Mouse (Mus musculus) embryonic facial prominence, embryonic 12.5 days (tissue): ENCODE results near the gene Kdm5d. TPM values are rescaled to one million over a fixed set of nuclear protein-coding genes. Genes with fewer than 3 reads are reported as not detected.

Experiments used
- ATAC-seq: fragments of 200-750 bp; cut with Nextera tagmentation; 2 replicates; pipeline ENCODE4 v1.8.0; 2017; ENCODE audit not compliant: insufficient number of reproducible peaks, insufficient read depth, low FRiP score, low TSS enrichment
- H3K27ac ChIP-seq: fragments of 300-500 bp; sonication (generic); 2 replicates; pipeline ENCODE4 v1.5.1; 2016; ENCODE audit warnings: mild to moderate bottlenecking
- H3K27me3 ChIP-seq: fragments of 300-500 bp; sonication (generic); 2 replicates; pipeline ENCODE4 v1.6.1; 2016; ENCODE audit warnings: mild to moderate bottlenecking, moderate library complexity
- H3K36me3 ChIP-seq: fragments of 300-500 bp; sonication (generic); 2 replicates; pipeline ENCODE4 v1.6.1; 2016; ENCODE audit warnings: mild to moderate bottlenecking
- H3K4me1 ChIP-seq: fragments of 300-500 bp; sonication (generic); 2 replicates; pipeline ENCODE4 v1.6.1; 2016
- H3K4me2 ChIP-seq: fragments of 300-500 bp; sonication (generic); replicated peaks from 2 replicates; pipeline ENCODE4 v1.6.1; 2016; ENCODE audit warnings: mild to moderate bottlenecking, moderate library complexity
- H3K4me3 ChIP-seq: fragments of 300-500 bp; sonication (generic); 2 replicates; pipeline ENCODE4 v1.5.1; 2016; ENCODE audit warnings: mild to moderate bottlenecking
- H3K9ac ChIP-seq: fragments of 300-500 bp; sonication (generic); 2 replicates; pipeline ENCODE4 v1.6.1; 2016; ENCODE audit warnings: mild to moderate bottlenecking, moderate library complexity
- H3K9me3 ChIP-seq: fragments of 300-500 bp; sonication (generic); 2 replicates; pipeline ENCODE4 v1.6.1; 2016; ENCODE audit warnings: mild to moderate bottlenecking, moderate library complexity
- WGBS: fragments of 180-500 bp; shearing (Covaris S2); methylation state at CpG from one replicate; pipeline ENCODE4 v1.1.7; 2016; 5-methylcytosine and 5-hydroxymethylcytosine counted together
- microRNA-seq: library from miRNA; unstranded; fragments of <30 nt; microRNA quantifications from one replicate; pipeline ENCODE4, GENCODE M21; 2017
- polyA plus RNA-seq: library from polyadenylated mRNA; unstranded; fragments of >200 nt; fragmentation: Nextera tagmentation; extraction: Ambion mirVana; gene quantifications from 2 replicates; pipeline ENCODE4 v1.2.1, GENCODE M21; 2016

The Kdm5d gene
- 11.7 and 17.4 TPM in 2 replicates for polyA plus RNA-seq

GRCm38 (mm10) chrY:897393-898227 is at the start of gene Kdm5d:
Gene Kdm5d, plus strand, starts transcription at chrY:897788.
- Histone ChIP-seq H3K27me3 (no peaks in the 10 kb centered on the region), H3K4me1 (no peaks in the 10 kb centered on the region), H3K9ac (peak within 1 kb of the TSS; percentile 33; the same call in 1 of the 2 replicates), H3K27ac (no peak within 1 kb of the TSS), H3K36me3 (no peaks in the 10 kb centered on the region), H3K4me3 (peak within 1 kb of the TSS; percentile 35), H3K4me2 (0 out of 2 replicates have a peak within 1 kb of the TSS, but pooled peaks have one; percentile 25), H3K9me3 (no peaks in the 10 kb centered on the region)
- under 1% methylated on average over 34 of the region's 34 CpGs for WGBS
- no peak for ATAC-seq

- Histone ChIP-seq H3K4me1 (no peaks in the 10 kb centered on the region), H3K9me3 (no peaks in the 10 kb centered on the region), H3K4me2 (no peak overlapping the region)
Observed at GRCm38 (mm10) chrY:872404-872803, 25.2 kb upstream of the Kdm5d start.

GRCm38 (mm10) chrY:872855-873549 is 24.6 kb upstream of the Kdm5d start:
- H3K4me2 ChIP-seq: no peak overlapping the region
- no peak overlapping the region for H3K4me3 ChIP-seq
- H3K9ac ChIP-seq: no peak overlapping the region
- ATAC-seq: no peak
- H3K36me3 ChIP-seq: no peaks in the 10 kb centered on the region
- H3K27ac ChIP-seq: no peak overlapping the region
- H3K27me3 ChIP-seq: no peaks in the 10 kb centered on the region
- 28% methylated on average over 8 of the region's 18 CpGs for WGBS
- H3K4me1 ChIP-seq: no peaks in the 10 kb centered on the region
- H3K9me3 ChIP-seq: no peaks in the 10 kb centered on the region

More at GRCm38 (mm10) chrY:872404-872803, 25.2 kb upstream of the Kdm5d start:
- H3K9ac ChIP-seq: no peak overlapping the region
- ATAC-seq: no peak
- H3K36me3 ChIP-seq: no peaks in the 10 kb centered on the region
- H3K4me3 ChIP-seq: no peak overlapping the region
- no peaks in the 10 kb centered on the region for H3K27me3 ChIP-seq
- no peak overlapping the region for H3K27ac ChIP-seq

Small RNA genes lying within 50 kb of the gene (microRNA-seq; reads per million reads assigned to microRNA genes)
- gene Gm47281: not detected

Other genes starting within 250 kb of the Kdm5d start
- not detected in 2 replicates for gene Zfy1, start 100.4 kb upstream of the Kdm5d start, polyA plus RNA-seq
- gene Uba1y, start 79.1 kb upstream of the Kdm5d start, polyA plus RNA-seq: not detected in 2 replicates
- 43.2 and 47.3 TPM in 2 replicates for gene Eif2s3y, start 112.8 kb downstream of the Kdm5d start, polyA plus RNA-seq